Mouse (Mus musculus): ENCODE measurements around the gene Rps6.
A peak's percentile ranks its signal among the peaks of the same experiment; 100 is the strongest.

Rps6 gene

GRCm38 (mm10) chr4:86857113-86858069 is at the start of gene Rps6:
Gene Rps6 (minus strand): TSS chr4:86857412.
- peak; percentile 96 to 98 for DNase-seq

- no peak for DNase-seq
Measured at GRCm38 (mm10) chr4:86905869-86906268, 48.7 kb upstream of the Rps6 start.

- no peak for DNase-seq
Measured at GRCm38 (mm10) chr4:86904969-86905368, 47.8 kb upstream of the Rps6 start.

- DNase-seq: peak in 1 of 2 experiments; percentile 51
Measured at GRCm38 (mm10) chr4:86902351-86902750, 45.1 kb upstream of the Rps6 start.

GRCm38 (mm10) chr4:86898791-86899474 is 41.7 kb upstream of the Rps6 start:
- peak; percentile 49 to 65 for DNase-seq

- peak in 1 of 2 experiments; percentile 15 for DNase-seq
Measured at GRCm38 (mm10) chr4:86897411-86897810, 40.2 kb upstream of the Rps6 start.

- peak in 1 of 2 experiments; percentile 28 for DNase-seq
Measured at GRCm38 (mm10) chr4:86887879-86888278, 30.7 kb upstream of the Rps6 start.

- peak; percentile 67 to 72 for DNase-seq
Measured at GRCm38 (mm10) chr4:86886160-86886878, 29.1 kb upstream of the Rps6 start.

- peak in 1 of 2 experiments; percentile 42 for DNase-seq
Measured at GRCm38 (mm10) chr4:86885790-86886159, 28.6 kb upstream of the Rps6 start.

GRCm38 (mm10) chr4:86884945-86885344 is 27.7 kb upstream of the Rps6 start:
- peak; percentile 55 to 69 for DNase-seq

GRCm38 (mm10) chr4:86882413-86882812 is 25.2 kb upstream of the Rps6 start:
- DNase-seq: no peak

- no peak for DNase-seq
Measured at GRCm38 (mm10) chr4:86881178-86881577, 24.0 kb upstream of the Rps6 start.

GRCm38 (mm10) chr4:86879477-86879876 is 22.3 kb upstream of the Rps6 start:
- peak; percentile 44 to 47 for DNase-seq

- peak; percentile 94 to 96 for DNase-seq
Measured at GRCm38 (mm10) chr4:86874146-86874847, 17.1 kb upstream of the Rps6 start, which contains the start of gene Acer2. Gene Acer2 (plus strand): TSS chr4:86874396.

GRCm38 (mm10) chr4:86873072-86873471 is 15.9 kb upstream of the Rps6 start:
- no peak for DNase-seq

- DNase-seq: no peak
Measured at GRCm38 (mm10) chr4:86871988-86872387, 14.8 kb upstream of the Rps6 start.

- DNase-seq: no peak
Measured at GRCm38 (mm10) chr4:86864087-86864486, 6.9 kb upstream of the Rps6 start.

- DNase-seq: peak in 1 of 2 experiments; percentile 20
Measured at GRCm38 (mm10) chr4:86858070-86858440, 843 bp upstream of the Rps6 start.

- peak in 1 of 2 experiments; percentile 22 for DNase-seq
Measured at GRCm38 (mm10) chr4:86856304-86857112, 704 bp downstream of the Rps6 start.

GRCm38 (mm10) chr4:86852813-86853590 is 4.2 kb downstream of the Rps6 start:
- DNase-seq: no peak

GRCm38 (mm10) chr4:86852018-86852417 is 5.2 kb downstream of the Rps6 start:
- no peak for DNase-seq

All from kidney, postnatal 4 days (tissue).